10 mouse cellular contexts compared by ENCODE assay signal in the genomic region with DNA sequence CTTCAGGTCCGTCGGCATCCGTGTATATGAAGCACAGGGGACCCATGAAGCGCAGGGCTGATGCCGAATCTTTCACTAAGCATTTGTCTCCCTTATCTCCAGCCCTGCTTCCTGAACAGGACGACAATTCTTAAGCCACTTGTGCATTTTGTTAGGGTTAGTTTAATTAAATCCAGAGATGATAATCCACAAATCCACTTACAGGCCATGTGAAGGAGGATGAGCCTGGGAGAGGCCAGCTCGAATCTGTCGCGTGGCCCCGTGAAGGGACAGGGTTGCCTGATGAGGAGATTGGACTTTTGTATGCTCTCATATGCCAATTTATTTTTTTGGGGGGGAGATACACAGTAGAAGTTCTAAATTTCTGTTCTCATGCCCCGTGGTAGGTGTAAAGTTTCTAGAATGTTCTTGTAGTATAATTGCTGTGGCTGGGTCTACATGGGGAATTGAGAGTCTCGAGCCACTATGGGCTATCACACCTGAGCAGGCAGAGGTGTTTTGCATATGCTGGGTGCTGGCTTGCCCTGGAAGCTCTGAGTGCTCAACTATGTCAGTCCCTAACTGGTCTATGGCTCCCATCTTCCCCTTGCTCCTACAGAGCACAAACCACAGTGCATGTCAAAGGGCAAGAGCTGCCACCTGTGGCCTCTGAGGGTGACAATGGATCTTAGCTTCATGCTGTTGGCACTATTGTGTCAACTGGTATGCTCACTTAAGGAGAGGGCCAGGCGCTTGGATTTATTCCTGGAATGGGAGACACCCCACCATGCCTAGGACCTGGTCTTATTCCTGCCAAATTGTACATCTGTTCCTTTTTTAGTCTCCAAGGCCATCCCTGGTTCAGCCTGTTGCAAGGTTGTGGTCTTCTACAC. TPM values are rescaled to one million over a fixed set of nuclear protein-coding genes. Genes with fewer than 3 reads are reported as not detected.
A peak's percentile ranks its signal among the peaks of the same experiment; 100 is the strongest.
DNase-seq lines count a peak whose midpoint lies in the region; ATAC-seq and TF ChIP-seq lines count a peak whose summit lies in the region.
"Had no signal": no experiment of that assay in that cellular context is flagged by ENCODE, and none has a peak within 500 bp of the region (broad histone marks: within the 10 kb centered on the region; RNA-seq: fewer than 3 reads in every experiment).

No protein-coding gene starts in this region.

- no peak for TF ChIP-seq CTCF in midbrain, postnatal 0 days (IDR thresholded peaks at IDR 0.05)
- no peak for TF ChIP-seq CTCF in embryonic fibroblast, embryonic 13.5 days (IDR thresholded peaks at IDR 0.05; ENCODE audit: borderline replicate concordance, insufficient read depth, low read length)

- H3K4me1 ChIP-seq in midbrain, embryonic 10.5 days = peaks cover 98% of the 10 kb centered on the region
- H3K4me1 ChIP-seq in midbrain, postnatal 0 days (ENCODE audit: insufficient read depth, low read length) = peaks cover 27% of the 10 kb centered on the region; the same call in 1 of the 2 replicates
- H3K4me1 ChIP-seq in embryonic fibroblast, embryonic 13.5 days (ENCODE audit: control insufficient read depth, insufficient read depth, low read length) = peaks cover 24% of the 10 kb centered on the region
- peaks cover 53% of the 10 kb centered on the region for H3K4me1 ChIP-seq in midbrain, embryonic 16.5 days (ENCODE audit: control insufficient read depth, insufficient read depth, low read length)

- no peak overlapping the region for H3K4me2 ChIP-seq in midbrain, postnatal 0 days (ENCODE audit: low read depth, low read length, poor library complexity, severe bottlenecking)
- H3K4me2 ChIP-seq in midbrain, embryonic 16.5 days (ENCODE audit: low read length) = no peak overlapping the region

- 42% methylated on average over 13 of the region's 13 CpGs for WGBS in midbrain, embryonic 10.5 days
- 40% methylated on average over 13 of the region's 13 CpGs for WGBS in midbrain, postnatal 0 days
- 44% methylated on average over 13 of the region's 13 CpGs for WGBS in midbrain, embryonic 16.5 days

- no peaks in the 10 kb centered on the region for H3K36me3 ChIP-seq in midbrain, embryonic 10.5 days
- H3K36me3 ChIP-seq in midbrain, postnatal 0 days (ENCODE audit: insufficient read depth, low read length) = no peaks in the 10 kb centered on the region
- H3K36me3 ChIP-seq in midbrain, embryonic 16.5 days (ENCODE audit: control insufficient read depth, insufficient read depth, low read length) = no peaks in the 10 kb centered on the region

- H3K9me3 ChIP-seq in midbrain, embryonic 10.5 days (replicated peaks) = no peaks in the 10 kb centered on the region
- no peaks in the 10 kb centered on the region for H3K9me3 ChIP-seq in midbrain, postnatal 0 days (ENCODE audit: low read length)
- H3K9me3 ChIP-seq in midbrain, embryonic 16.5 days (replicated peaks; ENCODE audit: control insufficient read depth, low read length, poor library complexity, severe bottlenecking) = no peaks in the 10 kb centered on the region

- no peak overlapping the region for H3K9ac ChIP-seq in midbrain, postnatal 0 days (replicated peaks; ENCODE audit: low read length, poor library complexity, severe bottlenecking)
- H3K9ac ChIP-seq in midbrain, embryonic 16.5 days (ENCODE audit: low read depth, low read length) = no peak overlapping the region; the same call in 1 of the 2 replicates

- H3K4me3 ChIP-seq in midbrain, embryonic 10.5 days = 0 out of 2 replicates have a peak overlapping the region, but pooled peaks have one; percentile 0
- H3K4me3 ChIP-seq in midbrain, postnatal 0 days (ENCODE audit: low read depth, low read length) = no peak overlapping the region
- H3K4me3 ChIP-seq in embryonic fibroblast, embryonic 13.5 days (ENCODE audit: insufficient read depth, low read length) = no peak overlapping the region
- H3K4me3 ChIP-seq in midbrain, embryonic 16.5 days (ENCODE audit: low read depth, low read length) = no peak overlapping the region

- H3K27me3 ChIP-seq in midbrain, embryonic 10.5 days (ENCODE audit: low read depth, poor library complexity, severe bottlenecking) = peaks cover 57% of the 10 kb centered on the region
- H3K27me3 ChIP-seq in midbrain, postnatal 0 days (ENCODE audit: insufficient read depth, low read length) = 0 out of 2 replicates have a peak, but pooled peaks cover 3% of the 10 kb centered on the region
- no peaks in the 10 kb centered on the region for H3K27me3 ChIP-seq in midbrain, embryonic 16.5 days (ENCODE audit: control insufficient read depth, insufficient read depth, low read depth, low read length)

- H3K27ac ChIP-seq in midbrain, embryonic 10.5 days (replicated peaks) = peak overlapping the region; percentile 93
- H3K27ac ChIP-seq in midbrain, postnatal 0 days (ENCODE audit: low read depth, low read length) = no peak overlapping the region; the same call in 1 of the 2 replicates
- peak overlapping the region; percentile 84 for H3K27ac ChIP-seq in embryonic fibroblast, embryonic 13.5 days (ENCODE audit: insufficient read depth, low read length)
- peak overlapping the region; percentile 19; the same call in 1 of the 2 replicates for H3K27ac ChIP-seq in midbrain, embryonic 16.5 days (ENCODE audit: low read length)
- H3K27ac ChIP-seq: macrophage had no signal

- TF ChIP-seq POLR2A in embryonic fibroblast, embryonic 13.5 days (IDR thresholded peaks at IDR 0.05; ENCODE audit: low read depth, low read length) = no peak

- no peak for ATAC-seq in midbrain, postnatal 0 days (ENCODE audit: low FRiP score)
- ATAC-seq in midbrain, embryonic 16.5 days = no peak

- DNase-seq in cerebellum, postnatal 14 days = peak; percentile 35 to 60
- DNase-seq in cerebellum, postnatal 4 days (ENCODE audit: low spot score in 2 of 2) = no peak
- DNase-seq in midbrain, embryonic 10.5 days (ENCODE audit: low spot score) = no peak
- DNase-seq in midbrain, postnatal 0 days (ENCODE audit: low spot score) = no peak
- no peak for DNase-seq in spleen, adult 12 weeks (ENCODE audit: low spot score)
- DNase-seq in Muller cell, postnatal 12 days (ENCODE audit: inconsistent ontology term) = no peak
- DNase-seq: gastrocnemius, postnatal 25 days had no signal

RNA-seq across cellular contexts. Expression of gene Tpra1, which starts 34.5 kb away (rescaled TPM):
- 56.0 and 57.6 TPM in 2 replicates for polyA plus RNA-seq in midbrain, embryonic 10.5 days (2016; fragmentation: Nextera tagmentation; extraction: Ambion mirVana)
- total RNA-seq in midbrain, postnatal 0 days (2014; rRNA removed) = 65.7 and 69.7 TPM in 2 replicates
- polyA plus RNA-seq in midbrain, postnatal 0 days (2015; fragmentation: Nextera tagmentation; extraction: Ambion mirVana) = 52.7 and 67.5 TPM in 2 replicates
- 29.2 and 31.0 TPM in 2 replicates for polyA plus RNA-seq in embryonic fibroblast, embryonic 13.5 days (2011; ENCODE audit: insufficient read length, low read depth, missing spikeins)
- polyA plus RNA-seq in midbrain, embryonic 16.5 days (2015; fragmentation: Nextera tagmentation; extraction: Ambion mirVana) = 88.4 and 99.6 TPM in 2 replicates

RNA-seq across cellular contexts. Expression of gene Mcm2, which starts 38.0 kb away (rescaled TPM):
- polyA plus RNA-seq in midbrain, embryonic 10.5 days (2016; fragmentation: Nextera tagmentation; extraction: Ambion mirVana) = 290 and 301 TPM in 2 replicates
- 11.4 and 16.2 TPM in 2 replicates for total RNA-seq in midbrain, postnatal 0 days (2014; rRNA removed)
- polyA plus RNA-seq in midbrain, postnatal 0 days (2015; fragmentation: Nextera tagmentation; extraction: Ambion mirVana) = 7.6 and 7.7 TPM in 2 replicates
- 31.6 and 42.3 TPM in 2 replicates for polyA plus RNA-seq in embryonic fibroblast, embryonic 13.5 days (2011; ENCODE audit: insufficient read length, low read depth, missing spikeins)
- polyA plus RNA-seq in midbrain, embryonic 16.5 days (2015; fragmentation: Nextera tagmentation; extraction: Ambion mirVana) = 16.2 and 20.7 TPM in 2 replicates

Comparison
In these comparisons a context has a peak if more than half of its experiments do, and no peak if none do; other contexts are left out.
1. DNase-seq: peak in cerebellum, postnatal 14 days (2 of 2); none in cerebellum, postnatal 4 days (0 of 2), midbrain, embryonic 10.5 days (single experiment), midbrain, postnatal 0 days (single experiment), spleen, adult 12 weeks (single experiment) and Muller cell, postnatal 12 days (single experiment).